Mouse (Mus musculus) lung, embryonic 16.5 days (tissue): ENCODE measurements at regions not wholly inside any gene's neighbourhood (a gene's known extent, or its start where the extent isn't known, plus 50 kb on each side); places are given as distances from the start of the nearest gene placed in this dataset.
A peak's percentile ranks its signal among the peaks of the same experiment; 100 is the strongest.

Experiments
- ATAC-seq: fragments of 200-750 bp; cut with Nextera tagmentation; 2 replicates; pipeline ENCODE4 v1.8.0; 2017; ENCODE audit warnings: low read depth, mild to moderate bottlenecking, moderate library complexity
- H3K27ac ChIP-seq: fragments of 300-500 bp; sonication (generic); 2 replicates; pipeline ENCODE4 v1.5.1; 2014; ENCODE audit warnings: mild to moderate bottlenecking, control low read depth, low read length
- H3K27me3 ChIP-seq: fragments of 300-500 bp; sonication (generic); 2 replicates; pipeline ENCODE4 v1.6.1; 2014; ENCODE audit warnings: low read depth, low read length, mixed read lengths; ENCODE audit not compliant: control insufficient read depth, insufficient read depth
- H3K36me3 ChIP-seq: fragments of 300-500 bp; sonication (generic); 2 replicates; pipeline ENCODE4 v1.6.1; 2014; ENCODE audit warnings: low read length; ENCODE audit not compliant: control insufficient read depth, insufficient read depth
- H3K4me1 ChIP-seq: fragments of 300-500 bp; sonication (generic); replicated peaks from 2 replicates; pipeline ENCODE4 v1.6.1; 2014; ENCODE audit warnings: low read length, mixed read lengths; ENCODE audit not compliant: control insufficient read depth, insufficient read depth
- H3K4me2 ChIP-seq: fragments of 300-500 bp; sonication (generic); 2 replicates; pipeline ENCODE4 v1.6.1; 2014; ENCODE audit warnings: low read depth, low read length, control low read depth
- H3K4me3 ChIP-seq: fragments of 300-500 bp; sonication (generic); 2 replicates; pipeline ENCODE4 v1.5.1; 2014; ENCODE audit warnings: mild to moderate bottlenecking, low read length, control low read depth
- H3K9ac ChIP-seq: fragments of 300-500 bp; sonication (generic); 2 replicates; pipeline ENCODE4 v1.6.1; 2014; ENCODE audit warnings: low read length, control low read depth
- H3K9me3 ChIP-seq: fragments of 300-500 bp; sonication (generic); 2 replicates; pipeline ENCODE4 v1.6.1; 2016; ENCODE audit warnings: low read length; ENCODE audit not compliant: control insufficient read depth
- WGBS: fragments of 180-500 bp; shearing (Covaris S2); extraction: QIAGEN DNeasy Blood & Tissue Kit; methylation state at CpG from one replicate; pipeline ENCODE4 v1.1.7; 2014; 5-methylcytosine and 5-hydroxymethylcytosine counted together

- ATAC-seq = no peak
- no peaks in the 10 kb centered on the region for H3K36me3 ChIP-seq
- H3K27me3 ChIP-seq = no peaks in the 10 kb centered on the region
- no peak overlapping the region for H3K4me3 ChIP-seq
- H3K4me2 ChIP-seq = no peak overlapping the region
- WGBS = 49% methylated on average over 2 of the region's 2 CpGs
- no peak overlapping the region for H3K9ac ChIP-seq
- no peaks in the 10 kb centered on the region for H3K4me1 ChIP-seq
- H3K9me3 ChIP-seq = no peaks in the 10 kb centered on the region
- no peak overlapping the region for H3K27ac ChIP-seq
Measured at GRCm38 (mm10) chr8:87242681-87243080, 229.7 kb downstream of the Cbln1 start.

GRCm38 (mm10) chr8:87237181-87237580, 235.2 kb downstream of the Cbln1 start:
- Histone ChIP-seq H3K36me3 (no peaks in the 10 kb centered on the region), H3K27ac (no peak overlapping the region), H3K4me2 (no peak overlapping the region), H3K4me3 (no peak overlapping the region), H3K9me3 (no peaks in the 10 kb centered on the region), H3K4me1 (no peaks in the 10 kb centered on the region; the same call in 1 of the 2 replicates), H3K9ac (no peak overlapping the region), H3K27me3 (no peaks in the 10 kb centered on the region)
- ATAC-seq = no peak
- WGBS = 60% methylated on average over 6 of the region's 7 CpGs

- H3K27ac ChIP-seq = no peak overlapping the region
- no peak overlapping the region for H3K4me2 ChIP-seq
- H3K36me3 ChIP-seq = no peaks in the 10 kb centered on the region
- H3K27me3 ChIP-seq = no peaks in the 10 kb centered on the region
- H3K9me3 ChIP-seq = no peaks in the 10 kb centered on the region
- no peaks in the 10 kb centered on the region; the same call in 1 of the 2 replicates for H3K4me1 ChIP-seq
- H3K4me3 ChIP-seq = no peak overlapping the region
- WGBS = 48% methylated on average over 11 of the region's 11 CpGs
- no peak overlapping the region for H3K9ac ChIP-seq
- ATAC-seq = no peak
Measured at GRCm38 (mm10) chr8:87236438-87236837, 236.0 kb downstream of the Cbln1 start.

- Histone ChIP-seq H3K27ac (no peak overlapping the region), H3K4me3 (no peak overlapping the region), H3K4me1 (no peaks in the 10 kb centered on the region; the same call in 1 of the 2 replicates), H3K9me3 (no peaks in the 10 kb centered on the region), H3K9ac (no peak overlapping the region), H3K36me3 (no peaks in the 10 kb centered on the region), H3K27me3 (no peaks in the 10 kb centered on the region), H3K4me2 (peak overlapping the region; percentile 35; the same call in 1 of the 2 replicates)
- no peak for ATAC-seq
- WGBS = 42% methylated on average over 18 of the region's 18 CpGs
Measured at GRCm38 (mm10) chr8:87235341-87236075, 236.9 kb downstream of the Cbln1 start.

- no peak overlapping the region for H3K27ac ChIP-seq
- no peaks in the 10 kb centered on the region for H3K36me3 ChIP-seq
- ATAC-seq = no peak
- WGBS = 76% methylated on average over 5 of the region's 5 CpGs
- no peak overlapping the region for H3K9ac ChIP-seq
- H3K4me1 ChIP-seq = no peaks in the 10 kb centered on the region; the same call in 1 of the 2 replicates
- H3K4me3 ChIP-seq = no peak overlapping the region
- H3K4me2 ChIP-seq = no peak overlapping the region
- no peaks in the 10 kb centered on the region for H3K9me3 ChIP-seq
- H3K27me3 ChIP-seq = no peaks in the 10 kb centered on the region
Measured at GRCm38 (mm10) chr8:87234336-87234735, 238.1 kb downstream of the Cbln1 start.

- no peaks in the 10 kb centered on the region; the same call in 1 of the 2 replicates for H3K4me1 ChIP-seq
- H3K9me3 ChIP-seq = no peaks in the 10 kb centered on the region
- no peak overlapping the region for H3K9ac ChIP-seq
- peak; percentile 20; the same call in 1 of the 2 replicates for ATAC-seq
- H3K4me3 ChIP-seq = no peak overlapping the region
- H3K4me2 ChIP-seq = no peak overlapping the region
- no peaks in the 10 kb centered on the region for H3K27me3 ChIP-seq
- WGBS = 29% methylated on average over 10 of the region's 10 CpGs
- no peaks in the 10 kb centered on the region for H3K36me3 ChIP-seq
- no peak overlapping the region for H3K27ac ChIP-seq
Measured at GRCm38 (mm10) chr8:87233805-87234331, 238.5 kb downstream of the Cbln1 start.

- Histone ChIP-seq H3K4me3 (no peak overlapping the region), H3K27me3 (no peaks in the 10 kb centered on the region), H3K4me1 (no peaks in the 10 kb centered on the region; the same call in 1 of the 2 replicates), H3K36me3 (no peaks in the 10 kb centered on the region), H3K9me3 (no peaks in the 10 kb centered on the region), H3K9ac (no peak overlapping the region), H3K4me2 (no peak overlapping the region), H3K27ac (no peak overlapping the region)
- no peak for ATAC-seq
- WGBS = 35% methylated on average over 4 of the region's 4 CpGs
Measured at GRCm38 (mm10) chr8:87231762-87232161, 240.6 kb downstream of the Cbln1 start.

- WGBS = 84% methylated on average over 4 of the region's 4 CpGs
- Histone ChIP-seq H3K4me3 (no peak overlapping the region), H3K9ac (no peak overlapping the region), H3K36me3 (no peaks in the 10 kb centered on the region), H3K9me3 (no peaks in the 10 kb centered on the region), H3K4me1 (no peaks in the 10 kb centered on the region), H3K27me3 (no peaks in the 10 kb centered on the region), H3K27ac (no peak overlapping the region), H3K4me2 (no peak overlapping the region)
- no peak for ATAC-seq
Measured at GRCm38 (mm10) chr8:87230096-87230495, 242.3 kb downstream of the Cbln1 start.

- Histone ChIP-seq H3K4me3 (no peak overlapping the region), H3K27ac (no peak overlapping the region), H3K4me1 (no peaks in the 10 kb centered on the region), H3K27me3 (no peaks in the 10 kb centered on the region), H3K4me2 (no peak overlapping the region), H3K9ac (no peak overlapping the region), H3K36me3 (no peaks in the 10 kb centered on the region), H3K9me3 (no peaks in the 10 kb centered on the region)
- 91% methylated on average over 6 of the region's 6 CpGs for WGBS
- ATAC-seq = no peak
Measured at GRCm38 (mm10) chr8:87229182-87229581, 243.2 kb downstream of the Cbln1 start.
